Mouse (Mus musculus): ENCODE results near the gene Flii. TPM values are rescaled to one million over a fixed set of nuclear protein-coding genes. Genes with fewer than 3 reads are reported as not detected.

Gene Flii
- polyA plus RNA-seq, 1 experiment, result 71.6 TPM

GRCm38 (mm10) chr11:60707672-60708071 lies 19.4 kb downstream of the Flii start:
- Histone ChIP-seq H3K4me3 (ENCODE audit: insufficient read depth, low read length) (no peak overlapping the region), H3K4me1 (ENCODE audit: control insufficient read depth, insufficient read depth, low read length) (peaks cover 13% of the 10 kb centered on the region), H3K27ac (ENCODE audit: insufficient read depth, low read length) (peak overlapping the region; percentile 69)
- TF ChIP-seq CTCF (IDR thresholded peaks at IDR 0.05; ENCODE audit: borderline replicate concordance, insufficient read depth, low read length) (no peak), POLR2A (IDR thresholded peaks at IDR 0.05; ENCODE audit: low read depth, low read length) (no peak; the same call in 1 of the 2 replicates)

GRCm38 (mm10) chr11:60706696-60707480 lies 20.2 kb downstream of the Flii start:
- TF ChIP-seq POLR2A (IDR thresholded peaks at IDR 0.05; ENCODE audit: low read depth, low read length) (no peak), CTCF (IDR thresholded peaks at IDR 0.05; ENCODE audit: borderline replicate concordance, insufficient read depth, low read length) (no peak)
- Histone ChIP-seq H3K4me1 (ENCODE audit: control insufficient read depth, insufficient read depth, low read length) (peaks cover 13% of the 10 kb centered on the region), H3K4me3 (ENCODE audit: insufficient read depth, low read length) (no peak overlapping the region), H3K27ac (ENCODE audit: insufficient read depth, low read length) (peak overlapping the region; percentile 69)

GRCm38 (mm10) chr11:60706076-60706475 lies 21.0 kb downstream of the Flii start:
- no peak overlapping the region for H3K4me3 ChIP-seq (ENCODE audit: insufficient read depth, low read length)
- no peak for TF ChIP-seq CTCF (IDR thresholded peaks at IDR 0.05; ENCODE audit: borderline replicate concordance, insufficient read depth, low read length)
- no peak for TF ChIP-seq POLR2A (IDR thresholded peaks at IDR 0.05; ENCODE audit: low read depth, low read length)
- no peak overlapping the region for H3K27ac ChIP-seq (ENCODE audit: insufficient read depth, low read length)
- peaks cover 13% of the 10 kb centered on the region for H3K4me1 ChIP-seq (ENCODE audit: control insufficient read depth, insufficient read depth, low read length)

GRCm38 (mm10) chr11:60705255-60705654 lies 21.8 kb downstream of the Flii start:
- H3K27ac ChIP-seq (ENCODE audit: insufficient read depth, low read length), result no peak overlapping the region
- H3K4me1 ChIP-seq (ENCODE audit: control insufficient read depth, insufficient read depth, low read length), result peaks cover 13% of the 10 kb centered on the region
- no peak for TF ChIP-seq POLR2A (IDR thresholded peaks at IDR 0.05; ENCODE audit: low read depth, low read length)
- no peak for TF ChIP-seq CTCF (IDR thresholded peaks at IDR 0.05; ENCODE audit: borderline replicate concordance, insufficient read depth, low read length)
- no peak overlapping the region for H3K4me3 ChIP-seq (ENCODE audit: insufficient read depth, low read length)

- Histone ChIP-seq H3K4me1 (ENCODE audit: control insufficient read depth, insufficient read depth, low read length) (peaks cover 13% of the 10 kb centered on the region), H3K4me3 (ENCODE audit: insufficient read depth, low read length) (no peak overlapping the region), H3K27ac (ENCODE audit: insufficient read depth, low read length) (no peak overlapping the region)
- TF ChIP-seq POLR2A (IDR thresholded peaks at IDR 0.05; ENCODE audit: low read depth, low read length) (no peak), CTCF (IDR thresholded peaks at IDR 0.05; ENCODE audit: borderline replicate concordance, insufficient read depth, low read length) (no peak)
These were observed 22.8 kb downstream of the Flii start for GRCm38 (mm10) chr11:60704023-60704880.

- no peak overlapping the region for H3K27ac ChIP-seq (ENCODE audit: insufficient read depth, low read length)
- peaks cover 11% of the 10 kb centered on the region for H3K4me1 ChIP-seq (ENCODE audit: control insufficient read depth, insufficient read depth, low read length)
- H3K4me3 ChIP-seq (ENCODE audit: insufficient read depth, low read length), result no peak overlapping the region
- TF ChIP-seq POLR2A (IDR thresholded peaks at IDR 0.05; ENCODE audit: low read depth, low read length) (no peak), CTCF (IDR thresholded peaks at IDR 0.05; ENCODE audit: borderline replicate concordance, insufficient read depth, low read length) (peak; percentile 77; the same call in 1 of the 2 replicates)
These were observed 23.9 kb downstream of the Flii start for GRCm38 (mm10) chr11:60703131-60703530.

- TF ChIP-seq CTCF (IDR thresholded peaks at IDR 0.05; ENCODE audit: borderline replicate concordance, insufficient read depth, low read length), result no peak
- TF ChIP-seq POLR2A (IDR thresholded peaks at IDR 0.05; ENCODE audit: low read depth, low read length), result no peak
- Histone ChIP-seq H3K27ac (ENCODE audit: insufficient read depth, low read length) (no peak overlapping the region), H3K4me1 (ENCODE audit: control insufficient read depth, insufficient read depth, low read length) (no peaks in the 10 kb centered on the region), H3K4me3 (ENCODE audit: insufficient read depth, low read length) (no peak overlapping the region)
These were observed 25.5 kb downstream of the Flii start for GRCm38 (mm10) chr11:60701611-60702010.

- Histone ChIP-seq H3K4me3 (ENCODE audit: insufficient read depth, low read length) (peak overlapping the region; percentile 61), H3K27ac (ENCODE audit: insufficient read depth, low read length) (no peak overlapping the region), H3K4me1 (ENCODE audit: control insufficient read depth, insufficient read depth, low read length) (no peaks in the 10 kb centered on the region)
- TF ChIP-seq CTCF (IDR thresholded peaks at IDR 0.05; ENCODE audit: borderline replicate concordance, insufficient read depth, low read length) (no peak), POLR2A (IDR thresholded peaks at IDR 0.05; ENCODE audit: low read depth, low read length) (no peak)
These were observed 26.5 kb downstream of the Flii start for GRCm38 (mm10) chr11:60700320-60701185.

GRCm38 (mm10) chr11:60699524-60700075 lies 27.5 kb downstream of the Flii start, which contains the start of gene Llgl1:
TSS of gene Llgl1 (plus strand) at chr11:60699723.
- no peaks in the 10 kb centered on the region for H3K4me1 ChIP-seq (ENCODE audit: control insufficient read depth, insufficient read depth, low read length)
- H3K4me3 ChIP-seq (ENCODE audit: insufficient read depth, low read length), result peak within 1 kb of the TSS; percentile 61
- peak within 1 kb of the TSS; percentile 58 for H3K27ac ChIP-seq (ENCODE audit: insufficient read depth, low read length)
- TF ChIP-seq POLR2A (IDR thresholded peaks at IDR 0.05; ENCODE audit: low read depth, low read length) (peak; percentile 75), CTCF (IDR thresholded peaks at IDR 0.05; ENCODE audit: borderline replicate concordance, insufficient read depth, low read length) (no peak)
